Mouse (Mus musculus): ENCODE results near the gene Cyp2d9. TPM values are rescaled to one million over a fixed set of nuclear protein-coding genes. Genes with fewer than 3 reads are reported as not detected.
"Not testable (repeated sequence)": the region's sequence is repeated elsewhere in the genome, so short reads cannot be mapped to it uniquely, and the experiment has no call there.

The Cyp2d9 gene
- polyA plus RNA-seq (2012; rRNA removed) = not detected in 2 replicates

DNA sequence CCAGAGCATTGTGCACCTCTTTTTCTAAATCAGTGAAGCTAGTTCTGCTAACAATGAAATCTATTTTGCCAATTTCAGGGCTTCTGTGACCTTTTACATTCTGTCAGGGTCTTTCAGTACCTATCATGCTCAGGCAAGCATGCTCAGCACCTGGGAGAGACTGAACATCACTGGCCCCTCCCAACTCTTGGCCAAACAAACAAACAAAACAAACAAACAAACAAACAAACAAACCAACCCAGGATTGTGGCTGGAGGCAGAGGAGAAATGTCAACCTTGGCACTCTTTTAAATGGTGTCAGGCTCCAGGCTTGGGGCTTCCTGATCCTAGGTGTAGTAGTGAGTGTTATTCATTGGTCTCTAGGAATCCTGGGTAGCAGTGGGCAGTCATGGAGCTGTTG lies at the start of gene Cyp2d9:
Gene Cyp2d9, plus strand, starts transcription at position 301 of the 400 bp plus-strand sequence.
- no peak within 1 kb of the TSS for H3K4me3 ChIP-seq (ENCODE audit: extremely low read depth, insufficient read depth, insufficient read length)
- no peak for DNase-seq (ENCODE audit: low read depth in 1 of 2, low spot score in 2 of 2)
- TF ChIP-seq POLR2A (IDR thresholded peaks at IDR 0.05; ENCODE audit: low read depth, low read length) (no peak), CTCF (IDR thresholded peaks at IDR 0.05; ENCODE audit: extremely low read depth, insufficient read depth, insufficient read length, insufficient replicate concordance) (no peak)

DNA sequence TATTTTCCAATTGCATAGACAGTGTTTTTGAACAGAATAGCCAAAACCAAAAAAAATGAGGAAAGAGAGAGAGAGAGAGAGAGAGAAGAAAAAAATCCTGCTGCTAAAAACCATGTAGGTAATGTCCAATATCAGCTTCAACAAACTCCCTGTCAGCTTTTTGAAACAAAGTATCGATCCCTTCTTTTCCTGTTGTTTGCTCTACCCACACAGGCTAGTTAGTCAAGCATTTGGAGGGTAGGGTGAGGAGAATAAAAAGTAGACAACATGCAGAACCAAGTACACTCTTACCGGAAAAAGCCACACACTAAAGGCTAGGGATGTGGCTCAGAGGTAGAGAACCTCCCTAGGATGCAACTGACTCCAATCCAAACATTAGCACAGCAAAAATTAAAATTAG lies 47.5 kb upstream of the Cyp2d9 start:
- Histone ChIP-seq H3K36me3 (ENCODE audit: control insufficient read depth, insufficient read depth, low read length) (no peaks in the 10 kb centered on the region), H3K4me1 (ENCODE audit: control insufficient read depth, insufficient read depth, insufficient read length) (no peaks in the 10 kb centered on the region), H3K4me3 (ENCODE audit: extremely low read depth, insufficient read depth, insufficient read length) (no peak overlapping the region), H3K27ac (ENCODE audit: insufficient read depth, low read length) (no peak overlapping the region), H3K27me3 (ENCODE audit: control insufficient read depth, insufficient read depth, low read length) (no peaks in the 10 kb centered on the region)
- DNase-seq (ENCODE audit: low read depth in 1 of 2, low spot score in 2 of 2) = no peak
- WGBS = 89% methylated on average over 2 of the region's 2 CpGs
- no peak for TF ChIP-seq POLR2A (IDR thresholded peaks at IDR 0.05; ENCODE audit: low read depth, low read length)

More for the DNA sequence above, at the start of gene Cyp2d9:
- no peaks in the 10 kb centered on the region for H3K36me3 ChIP-seq (ENCODE audit: control insufficient read depth, insufficient read depth, low read length)
- no peaks in the 10 kb centered on the region for H3K27me3 ChIP-seq (ENCODE audit: control insufficient read depth, insufficient read depth, low read length)
- H3K4me1 ChIP-seq (ENCODE audit: control insufficient read depth, insufficient read depth, insufficient read length) = no peaks in the 10 kb centered on the region
- no peak within 1 kb of the TSS for H3K27ac ChIP-seq (ENCODE audit: insufficient read depth, low read length)

DNA sequence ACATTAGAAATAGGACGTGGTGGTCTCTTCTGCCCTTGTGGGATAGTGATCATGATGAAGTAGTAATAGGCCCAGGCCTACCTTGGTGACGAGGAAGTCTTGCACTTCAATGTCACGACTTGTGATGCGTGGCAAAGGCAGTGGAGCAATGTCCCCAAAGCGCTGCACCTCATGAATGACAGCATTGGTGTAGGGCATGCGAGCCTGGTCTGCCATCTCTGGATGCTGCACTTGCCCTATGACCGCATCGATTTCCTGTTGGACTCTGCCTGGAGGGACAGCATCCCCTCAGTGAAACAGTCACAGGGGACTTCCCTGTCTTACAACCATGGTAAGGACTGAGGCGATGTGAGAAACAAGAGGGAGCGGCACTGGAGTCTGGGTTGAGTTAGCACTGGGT lies 43.3 kb upstream of the Cyp2d9 start:
- not testable (repeated sequence) for DNase-seq (ENCODE audit: low read depth in 1 of 2, low spot score in 2 of 2)
- WGBS = 91% methylated on average over 10 of the region's 10 CpGs

DNA sequence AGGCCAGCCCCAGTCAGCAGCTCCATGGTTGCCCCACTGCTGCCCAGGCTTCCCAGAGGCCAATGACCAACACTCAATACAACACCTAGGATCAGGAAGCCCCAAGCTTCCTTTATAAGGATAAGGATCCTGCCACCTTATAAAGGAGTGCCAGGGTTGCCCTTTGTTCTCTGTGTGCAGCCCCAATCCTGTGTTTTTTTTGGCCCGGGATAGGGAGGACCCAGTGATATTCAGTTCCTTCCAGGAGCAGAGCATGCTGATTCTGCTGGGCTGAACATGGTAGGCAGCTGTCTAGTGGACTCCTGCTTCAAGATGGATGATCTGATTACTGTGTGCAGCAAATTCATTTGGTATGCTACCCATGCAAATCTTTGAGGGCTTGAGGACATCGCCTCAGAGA lies 39.3 kb upstream of the Cyp2d9 start, which contains the start of gene Cyp2d11:
Gene Cyp2d11, minus strand, starts transcription at position 101 of the 400 bp plus-strand sequence.
- H3K4me3 ChIP-seq (ENCODE audit: extremely low read depth, insufficient read depth, insufficient read length); H3K36me3 ChIP-seq (ENCODE audit: control insufficient read depth, insufficient read depth, low read length); DNase-seq (ENCODE audit: low read depth in 1 of 2, low spot score in 2 of 2); H3K4me1 ChIP-seq (ENCODE audit: control insufficient read depth, insufficient read depth, insufficient read length); H3K27me3 ChIP-seq (ENCODE audit: control insufficient read depth, insufficient read depth, low read length); H3K27ac ChIP-seq (ENCODE audit: insufficient read depth, low read length): not testable (repeated sequence)
- 86% methylated on average over 2 of the region's 2 CpGs for WGBS

More for the DNA sequence above, 43.3 kb upstream of the Cyp2d9 start:
- not testable (repeated sequence) for H3K27ac ChIP-seq (ENCODE audit: insufficient read depth, low read length); H3K4me1 ChIP-seq (ENCODE audit: control insufficient read depth, insufficient read depth, insufficient read length); H3K4me3 ChIP-seq (ENCODE audit: extremely low read depth, insufficient read depth, insufficient read length); H3K36me3 ChIP-seq (ENCODE audit: control insufficient read depth, insufficient read depth, low read length); H3K27me3 ChIP-seq (ENCODE audit: control insufficient read depth, insufficient read depth, low read length)

DNA sequence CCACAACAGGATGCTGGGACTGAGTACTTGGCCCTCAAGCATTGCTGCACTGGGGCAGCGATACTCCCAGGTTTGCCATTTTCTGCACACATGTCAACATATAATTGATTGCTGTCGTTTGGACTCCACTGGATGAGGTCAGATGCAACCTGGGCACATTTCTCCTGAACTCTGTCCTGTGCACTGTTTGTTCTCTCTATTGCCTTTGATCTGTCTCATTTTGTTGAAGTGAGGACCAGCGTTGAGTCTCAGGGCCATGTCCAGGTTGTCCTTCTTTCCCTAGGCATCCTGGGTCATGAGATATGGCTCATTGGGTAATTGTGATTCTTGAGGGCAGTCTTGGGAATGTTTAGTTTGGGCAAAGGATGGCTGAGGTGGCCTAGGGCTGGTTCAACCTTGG lies 37.3 kb upstream of the Cyp2d9 start:
- not testable (repeated sequence) for H3K27me3 ChIP-seq (ENCODE audit: control insufficient read depth, insufficient read depth, low read length); H3K36me3 ChIP-seq (ENCODE audit: control insufficient read depth, insufficient read depth, low read length); H3K4me1 ChIP-seq (ENCODE audit: control insufficient read depth, insufficient read depth, insufficient read length); H3K4me3 ChIP-seq (ENCODE audit: extremely low read depth, insufficient read depth, insufficient read length); DNase-seq (ENCODE audit: low read depth in 1 of 2, low spot score in 2 of 2); H3K27ac ChIP-seq (ENCODE audit: insufficient read depth, low read length)
- WGBS = 86% methylated on average over 3 of the region's 3 CpGs

DNA sequence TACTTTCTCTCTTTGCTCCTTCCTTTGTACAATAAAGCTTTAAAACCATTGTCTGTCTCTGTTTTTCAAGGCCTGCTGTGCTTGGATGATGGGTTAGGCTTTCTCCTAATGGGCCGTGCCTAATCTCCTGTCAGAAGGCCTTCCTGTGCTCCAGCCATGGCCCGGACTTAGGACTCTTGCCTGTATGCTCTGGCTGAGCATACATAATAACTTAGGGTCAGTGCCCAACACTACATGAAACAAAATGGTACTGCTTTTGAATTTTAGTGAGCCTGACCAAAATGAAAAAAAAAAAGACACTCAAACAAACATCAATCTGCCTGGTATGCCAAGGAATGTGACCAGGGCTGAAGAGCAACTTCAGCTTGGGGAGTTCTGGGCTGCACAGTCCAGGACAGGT lies 31.7 kb upstream of the Cyp2d9 start:
- H3K36me3 ChIP-seq (ENCODE audit: control insufficient read depth, insufficient read depth, low read length) = no peaks in the 10 kb centered on the region
- no peaks in the 10 kb centered on the region for H3K4me1 ChIP-seq (ENCODE audit: control insufficient read depth, insufficient read depth, insufficient read length)
- H3K27me3 ChIP-seq (ENCODE audit: control insufficient read depth, insufficient read depth, low read length) = no peaks in the 10 kb centered on the region
- H3K4me3 ChIP-seq (ENCODE audit: extremely low read depth, insufficient read depth, insufficient read length) = no peak overlapping the region
- H3K27ac ChIP-seq (ENCODE audit: insufficient read depth, low read length) = no peak overlapping the region
- 74% methylated on average over 2 of the region's 2 CpGs for WGBS
- TF ChIP-seq CTCF (IDR thresholded peaks at IDR 0.05; ENCODE audit: extremely low read depth, insufficient read depth, insufficient read length, insufficient replicate concordance) = no peak
- TF ChIP-seq POLR2A (IDR thresholded peaks at IDR 0.05; ENCODE audit: low read depth, low read length) = no peak
- no peak for DNase-seq (ENCODE audit: low read depth in 1 of 2, low spot score in 2 of 2)

DNA sequence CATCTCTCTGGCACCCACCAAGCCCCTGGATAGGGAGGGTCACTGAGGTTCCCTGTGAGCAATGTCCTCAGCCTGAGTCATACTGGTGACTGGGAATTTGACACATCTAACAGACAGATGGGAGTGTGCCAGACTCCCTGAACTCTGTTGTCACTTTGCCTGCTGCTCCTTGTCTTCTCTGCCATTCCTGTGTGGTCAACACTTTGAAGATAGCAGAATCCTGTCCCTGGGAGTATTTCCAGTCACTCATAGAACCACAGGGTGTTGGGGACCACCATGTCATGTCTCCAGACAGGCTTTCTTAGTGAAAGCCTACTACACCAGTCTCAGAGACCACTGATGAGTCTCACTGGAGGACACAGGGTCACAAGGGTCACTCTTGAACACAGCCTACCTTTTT lies 31.1 kb upstream of the Cyp2d9 start:
- TF ChIP-seq CTCF (IDR thresholded peaks at IDR 0.05; ENCODE audit: extremely low read depth, insufficient read depth, insufficient read length, insufficient replicate concordance) (no peak), POLR2A (IDR thresholded peaks at IDR 0.05; ENCODE audit: low read depth, low read length) (no peak)
- H3K36me3 ChIP-seq (ENCODE audit: control insufficient read depth, insufficient read depth, low read length) = no peaks in the 10 kb centered on the region
- H3K27ac ChIP-seq (ENCODE audit: insufficient read depth, low read length) = no peak overlapping the region
- no peak for DNase-seq (ENCODE audit: low read depth in 1 of 2, low spot score in 2 of 2)
- no peak overlapping the region for H3K4me3 ChIP-seq (ENCODE audit: extremely low read depth, insufficient read depth, insufficient read length)
- H3K4me1 ChIP-seq (ENCODE audit: control insufficient read depth, insufficient read depth, insufficient read length) = no peaks in the 10 kb centered on the region
- no peaks in the 10 kb centered on the region for H3K27me3 ChIP-seq (ENCODE audit: control insufficient read depth, insufficient read depth, low read length)

DNA sequence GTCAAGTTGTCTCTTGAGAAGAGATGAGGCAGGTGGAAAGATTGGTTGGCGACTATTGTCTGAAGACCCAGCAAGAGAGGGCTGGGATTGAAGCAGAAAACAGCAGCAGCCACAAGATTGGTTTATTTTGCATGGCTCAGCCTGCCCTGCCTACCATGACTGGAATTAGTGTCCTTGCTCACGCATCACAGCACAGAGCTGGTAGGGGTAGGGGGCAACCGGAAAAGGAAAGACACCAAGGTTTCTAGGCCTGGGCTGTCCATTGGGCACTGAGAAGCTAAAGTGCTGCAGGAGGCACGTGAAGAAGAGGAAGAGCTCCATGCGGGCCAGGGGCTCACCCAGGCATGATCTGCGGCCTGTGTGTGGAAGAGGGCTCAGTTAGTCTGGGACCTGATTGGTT lies 30.5 kb upstream of the Cyp2d9 start:
- H3K4me1 ChIP-seq (ENCODE audit: control insufficient read depth, insufficient read depth, insufficient read length) = no peaks in the 10 kb centered on the region
- H3K4me3 ChIP-seq (ENCODE audit: extremely low read depth, insufficient read depth, insufficient read length) = no peak overlapping the region
- no peaks in the 10 kb centered on the region for H3K36me3 ChIP-seq (ENCODE audit: control insufficient read depth, insufficient read depth, low read length)
- no peaks in the 10 kb centered on the region for H3K27me3 ChIP-seq (ENCODE audit: control insufficient read depth, insufficient read depth, low read length)
- H3K27ac ChIP-seq (ENCODE audit: insufficient read depth, low read length) = no peak overlapping the region
- DNase-seq (ENCODE audit: low read depth in 1 of 2, low spot score in 2 of 2) = no peak
- no peak for TF ChIP-seq CTCF (IDR thresholded peaks at IDR 0.05; ENCODE audit: extremely low read depth, insufficient read depth, insufficient read length, insufficient replicate concordance)
- 85% methylated on average over 6 of the region's 6 CpGs for WGBS
